Comparison of ENCODE assay signal across 15 mouse cellular contexts in the genomic region with DNA sequence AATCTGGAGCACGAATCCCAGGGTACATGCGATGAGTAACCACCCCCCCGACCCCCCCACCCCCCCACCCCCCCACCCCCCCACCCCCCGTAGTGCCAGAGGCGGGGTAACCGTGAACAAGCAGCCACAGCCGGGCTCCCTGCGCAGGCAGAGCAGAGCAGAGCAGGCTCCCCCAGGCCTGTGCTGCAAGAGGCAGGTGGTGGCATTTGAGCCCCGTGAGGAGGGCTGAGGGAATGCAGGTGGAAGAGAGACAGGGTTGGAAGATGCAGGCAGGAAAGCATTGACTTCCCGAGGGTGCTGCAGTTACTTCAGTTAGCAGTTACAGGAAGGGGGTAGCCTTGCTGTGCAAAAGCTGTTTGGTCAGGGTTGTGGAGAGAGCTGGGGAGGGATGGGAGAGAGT. TPM values are rescaled to one million over a fixed set of nuclear protein-coding genes. Genes with fewer than 3 reads are reported as not detected.
DNase-seq lines count a peak whose midpoint lies in the region; ATAC-seq lines count a peak whose summit lies in the region.
"Had no signal": no experiment of that assay in that cellular context is flagged by ENCODE, and none has a peak within 500 bp of the region (broad histone marks: within the 10 kb centered on the region; RNA-seq: fewer than 3 reads in every experiment).

No protein-coding gene starts in this region.

- H3K36me3 ChIP-seq in midbrain, embryonic 10.5 days, result no peaks in the 10 kb centered on the region
- no peaks in the 10 kb centered on the region for H3K36me3 ChIP-seq in midbrain, embryonic 15.5 days (replicated peaks)
- no peaks in the 10 kb centered on the region for H3K36me3 ChIP-seq in embryonic facial prominence, embryonic 11.5 days (replicated peaks; ENCODE audit: control insufficient read depth, insufficient read depth, low read depth, low read length)
- H3K36me3 ChIP-seq: limb, embryonic 15.5 days had no signal

- no peak for ATAC-seq in midbrain, embryonic 15.5 days (replicated peaks)
- ATAC-seq in embryonic facial prominence, embryonic 11.5 days (replicated peaks; ENCODE audit: insufficient number of reproducible peaks, low FRiP score, low TSS enrichment, low read depth), result no peak
- ATAC-seq in CD4-positive, CD25-positive, alpha-beta regulatory T cell, adult 4 months, result no peak
- ATAC-seq: Patski had no signal

- H3K9ac ChIP-seq in midbrain, embryonic 15.5 days, result no peak overlapping the region
- no peak overlapping the region for H3K9ac ChIP-seq in embryonic facial prominence, embryonic 11.5 days (replicated peaks; ENCODE audit: low read length)
- H3K9ac ChIP-seq: limb, embryonic 15.5 days had no signal

- peak; percentile 28 to 37 for DNase-seq in cerebellum, postnatal 10 days
- no peak for DNase-seq in cerebellum, adult 11 months
- peak; percentile 24 for DNase-seq in midbrain, embryonic 10.5 days (ENCODE audit: low spot score)
- peak; percentile 38 for DNase-seq in embryonic facial prominence, embryonic 11.5 days (ENCODE audit: low spot score)
- peak; percentile 6 for DNase-seq in retina, postnatal 7 days (ENCODE audit: low read depth, low spot score)
- DNase-seq in gastrocnemius, postnatal 25 days, result no peak
- DNase-seq: heart, postnatal 36 days; kidney, postnatal 36 days; thymus, adult 2 months had no signal

- no peak overlapping the region for H3K4me2 ChIP-seq in midbrain, embryonic 15.5 days
- no peak overlapping the region for H3K4me2 ChIP-seq in embryonic facial prominence, embryonic 11.5 days (ENCODE audit: low read depth, low read length)
- H3K4me2 ChIP-seq: limb, embryonic 15.5 days had no signal

- H3K4me1 ChIP-seq in midbrain, embryonic 10.5 days, result peaks cover 4% of the 10 kb centered on the region
- H3K4me1 ChIP-seq in midbrain, embryonic 15.5 days, result no peaks in the 10 kb centered on the region; the same call in 1 of the 2 replicates
- no peaks in the 10 kb centered on the region for H3K4me1 ChIP-seq in embryonic facial prominence, embryonic 11.5 days (ENCODE audit: control insufficient read depth, insufficient read depth, low read length)
- H3K4me1 ChIP-seq: limb, embryonic 15.5 days had no signal

- peaks cover 7% of the 10 kb centered on the region; the same call in 1 of the 2 replicates for H3K27me3 ChIP-seq in midbrain, embryonic 10.5 days (ENCODE audit: low read depth, poor library complexity, severe bottlenecking)
- no peaks in the 10 kb centered on the region for H3K27me3 ChIP-seq in midbrain, embryonic 15.5 days (replicated peaks)
- H3K27me3 ChIP-seq in embryonic facial prominence, embryonic 11.5 days (ENCODE audit: control insufficient read depth, insufficient read depth, low read length), result no peaks in the 10 kb centered on the region

- H3K27ac ChIP-seq in midbrain, embryonic 10.5 days (replicated peaks), result no peak overlapping the region
- no peak overlapping the region for H3K27ac ChIP-seq in midbrain, embryonic 15.5 days
- no peak overlapping the region for H3K27ac ChIP-seq in embryonic facial prominence, embryonic 11.5 days (replicated peaks; ENCODE audit: low read depth, low read length)
- H3K27ac ChIP-seq: limb, embryonic 15.5 days had no signal

- no peaks in the 10 kb centered on the region for H3K9me3 ChIP-seq in midbrain, embryonic 10.5 days (replicated peaks)
- no peaks in the 10 kb centered on the region for H3K9me3 ChIP-seq in midbrain, embryonic 15.5 days
- H3K9me3 ChIP-seq in embryonic facial prominence, embryonic 11.5 days (replicated peaks; ENCODE audit: control insufficient read depth, low read length), result no peaks in the 10 kb centered on the region
- H3K9me3 ChIP-seq: limb, embryonic 15.5 days had no signal

- 16% methylated on average over 8 of the region's 10 CpGs for WGBS in midbrain, embryonic 10.5 days
- WGBS in midbrain, embryonic 15.5 days, result 13% methylated on average over 10 of the region's 10 CpGs
- 8% methylated on average over 10 of the region's 10 CpGs for whole genome bisulfite sequencing in embryonic facial prominence, embryonic 11.5 days

- no peak overlapping the region for H3K4me3 ChIP-seq in midbrain, embryonic 10.5 days
- no peak overlapping the region for H3K4me3 ChIP-seq in midbrain, embryonic 15.5 days
- no peak overlapping the region for H3K4me3 ChIP-seq in embryonic facial prominence, embryonic 11.5 days (ENCODE audit: low read depth, low read length)
- H3K4me3 ChIP-seq: limb, embryonic 15.5 days had no signal

RNA-seq across cellular contexts. Expression of a gene that starts 17.5 kb away (rescaled TPM):
- 0.10 TPM in 1 of 2 replicates, not detected in the other for polyA plus RNA-seq in midbrain, embryonic 10.5 days (2016; fragmentation: Nextera tagmentation; extraction: Ambion mirVana)
- polyA plus RNA-seq in midbrain, embryonic 15.5 days (2015; fragmentation: Nextera tagmentation; extraction: Ambion mirVana), result 0.10 TPM in 1 of 2 replicates, not detected in the other
- polyA plus RNA-seq in embryonic facial prominence, embryonic 11.5 days (2014; fragmentation: Nextera tagmentation; extraction: Ambion mirVana), result not detected in 2 replicates
- not detected for polyA plus RNA-seq in CD4-positive, CD25-positive, alpha-beta regulatory T cell, adult 4 months (2017; shearing (Covaris generic))
- total RNA-seq in gastrocnemius, postnatal 25 days (2021), result under 1 TPM; 0.08 to 0.24 TPM
- total RNA-seq: heart, postnatal 36 days had no signal
- polyA plus RNA-seq: Patski had no signal

RNA-seq across cellular contexts. Expression of a gene that starts 28.3 kb away (rescaled TPM):
- polyA plus RNA-seq in midbrain, embryonic 10.5 days (2016; fragmentation: Nextera tagmentation; extraction: Ambion mirVana), result not detected in 2 replicates
- polyA plus RNA-seq in midbrain, embryonic 15.5 days (2015; fragmentation: Nextera tagmentation; extraction: Ambion mirVana), result not detected in 2 replicates
- polyA plus RNA-seq in embryonic facial prominence, embryonic 11.5 days (2014; fragmentation: Nextera tagmentation; extraction: Ambion mirVana), result 0.06 TPM in 1 of 2 replicates, not detected in the other
- polyA plus RNA-seq in CD4-positive, CD25-positive, alpha-beta regulatory T cell, adult 4 months (2017; shearing (Covaris generic)), result not detected
- not detected for total RNA-seq in gastrocnemius, postnatal 25 days (2021)
- total RNA-seq: adrenal gland, postnatal 4 days; heart, postnatal 36 days had no signal
- polyA plus RNA-seq: limb, embryonic 15.5 days; neural tube, embryonic 11.5 days; Patski had no signal

RNA-seq across cellular contexts. Expression of a gene that starts 39.9 kb away (rescaled TPM):
- 323 and 376 TPM in 2 replicates for polyA plus RNA-seq in midbrain, embryonic 10.5 days (2016; fragmentation: Nextera tagmentation; extraction: Ambion mirVana)
- polyA plus RNA-seq in midbrain, embryonic 15.5 days (2015; fragmentation: Nextera tagmentation; extraction: Ambion mirVana), result 231 and 247 TPM in 2 replicates
- polyA plus RNA-seq in embryonic facial prominence, embryonic 11.5 days (2014; fragmentation: Nextera tagmentation; extraction: Ambion mirVana), result 342 and 357 TPM in 2 replicates
- polyA plus RNA-seq in CD4-positive, CD25-positive, alpha-beta regulatory T cell, adult 4 months (2017; shearing (Covaris generic)), result 100 to 1,000 TPM; 175 to 178 TPM
- 10 to 100 TPM; 44.6 to 48.5 TPM for total RNA-seq in gastrocnemius, postnatal 25 days (2021)

RNA-seq across cellular contexts. Expression of a gene that starts 40.5 kb away (rescaled TPM):
- 23.0 and 25.6 TPM in 2 replicates for polyA plus RNA-seq in midbrain, embryonic 10.5 days (2016; fragmentation: Nextera tagmentation; extraction: Ambion mirVana)
- polyA plus RNA-seq in midbrain, embryonic 15.5 days (2015; fragmentation: Nextera tagmentation; extraction: Ambion mirVana), result 12.2 and 12.7 TPM in 2 replicates
- polyA plus RNA-seq in embryonic facial prominence, embryonic 11.5 days (2014; fragmentation: Nextera tagmentation; extraction: Ambion mirVana), result 19.9 and 21.0 TPM in 2 replicates
- polyA plus RNA-seq in CD4-positive, CD25-positive, alpha-beta regulatory T cell, adult 4 months (2017; shearing (Covaris generic)), result 10 to 100 TPM; 18.5 to 26.0 TPM
- 10 to 100 TPM in 1 of 2 experiments, 1 to 10 TPM in 1; 8.0 to 16.5 TPM for total RNA-seq in gastrocnemius, postnatal 25 days (2021)

RNA-seq across cellular contexts. Expression of a gene that starts 53.6 kb away (rescaled TPM):
- 34.3 and 37.7 TPM in 2 replicates for polyA plus RNA-seq in midbrain, embryonic 10.5 days (2016; fragmentation: Nextera tagmentation; extraction: Ambion mirVana)
- polyA plus RNA-seq in midbrain, embryonic 15.5 days (2015; fragmentation: Nextera tagmentation; extraction: Ambion mirVana), result 50.6 and 50.9 TPM in 2 replicates
- 26.9 and 31.6 TPM in 2 replicates for polyA plus RNA-seq in embryonic facial prominence, embryonic 11.5 days (2014; fragmentation: Nextera tagmentation; extraction: Ambion mirVana)
- polyA plus RNA-seq in CD4-positive, CD25-positive, alpha-beta regulatory T cell, adult 4 months (2017; shearing (Covaris generic)), result 10 to 100 TPM in 1 of 2 experiments, 1 to 10 TPM in 1; 7.8 to 10.2 TPM
- 10 to 100 TPM; 19.0 to 25.7 TPM for total RNA-seq in gastrocnemius, postnatal 25 days (2021)

Comparison
In these comparisons a context has a peak if more than half of its experiments do, and no peak if none do; other contexts are left out.
1. DNase-seq: peak in cerebellum, postnatal 10 days (2 of 2), midbrain, embryonic 10.5 days (single experiment), embryonic facial prominence, embryonic 11.5 days (single experiment) and retina, postnatal 7 days (single experiment); none in cerebellum, adult 11 months (single experiment) and gastrocnemius, postnatal 25 days (single experiment).